Mouse (Mus musculus) kidney, adult 2 months (tissue): Measurements from ENCODE around the gene Kcnj6. TPM values are rescaled to one million over a fixed set of nuclear protein-coding genes. Genes with fewer than 3 reads are reported as not detected.

Source experiments
- DNase-seq: peaks from one replicate; pipeline ENCODE4 v3.0.0; 2021
- H3K27ac ChIP-seq: fragments of 200-500 bp; 2 replicates; pipeline ENCODE4 v1.5.1; 2012; ENCODE audit warnings: low read depth, low read length, control low read depth, inconsistent platforms; ENCODE audit not compliant: insufficient read depth
- H3K27me3 ChIP-seq: fragments of 200-500 bp; replicated peaks from 2 replicates; pipeline ENCODE4 v1.6.1; 2012; ENCODE audit warnings: mild to moderate bottlenecking, moderate library complexity, low read length, inconsistent platforms; ENCODE audit not compliant: control insufficient read depth, insufficient read depth
- H3K36me3 ChIP-seq: fragments of 200-500 bp; 2 replicates; pipeline ENCODE4 v1.6.1; 2012; ENCODE audit warnings: mild to moderate bottlenecking, moderate library complexity, low read length, inconsistent platforms; ENCODE audit not compliant: control insufficient read depth, insufficient read depth
- H3K4me1 ChIP-seq: fragments of 200-500 bp; 2 replicates; pipeline ENCODE4 v1.6.1; 2011; ENCODE audit warnings: low read length; ENCODE audit not compliant: control insufficient read depth, insufficient read depth
- H3K4me3 ChIP-seq: fragments of 200-500 bp; 2 replicates; pipeline ENCODE4 v1.5.1; 2011; ENCODE audit warnings: mild to moderate bottlenecking, low read depth, low read length, control low read depth; ENCODE audit not compliant: insufficient read depth
- CTCF ChIP-seq: fragments of 200-500 bp; conservative IDR thresholded peaks from 2 replicates; pipeline ENCODE4 v1.5.1; 2011; ENCODE audit warnings: low read depth, mild to moderate bottlenecking, control low read depth, low read length, moderate library complexity, mixed read lengths; ENCODE audit not compliant: insufficient read depth, insufficient read length
- POLR2A ChIP-seq: fragments of 200-500 bp; IDR thresholded peaks from one replicate; pipeline ENCODE4 v1.6.1; 2011; ENCODE audit warnings: low read depth, low read length, control low read depth
- WGBS: fragments of 180-500 bp; shearing (Covaris S2); methylation state at CpG from one replicate; pipeline ENCODE4 v1.1.7; 2018; 5-methylcytosine and 5-hydroxymethylcytosine counted together
- polyA plus RNA-seq: library from polyadenylated mRNA; depleted of rRNA; stranded (reverse); fragments of >200 nt; gene quantifications from 2 replicates; pipeline ENCODE4 v1.2.3, GENCODE M21; 2012

Gene Kcnj6
- polyA plus RNA-seq, 1 experiment = not detected

- 70% methylated on average over 5 of the region's 5 CpGs for WGBS
- no peak for TF ChIP-seq CTCF
- no peak for TF ChIP-seq POLR2A
- DNase-seq = no peak
Observed at GRCm38 (mm10) chr16:94946848-94947247, 50.7 kb downstream of the Kcnj6 start.

GRCm38 (mm10) chr16:94932702-94933101 is 64.8 kb downstream of the Kcnj6 start:
- no peak overlapping the region for H3K4me3 ChIP-seq
- H3K27ac ChIP-seq = no peak overlapping the region
- DNase-seq = no peak
- WGBS = 67% methylated on average over 8 of the region's 8 CpGs
- no peaks in the 10 kb centered on the region for H3K36me3 ChIP-seq
- no peak for TF ChIP-seq POLR2A
- no peak for TF ChIP-seq CTCF
- no peaks in the 10 kb centered on the region for H3K27me3 ChIP-seq
- no peaks in the 10 kb centered on the region for H3K4me1 ChIP-seq

More at GRCm38 (mm10) chr16:94946848-94947247, 50.7 kb downstream of the Kcnj6 start:
- Histone ChIP-seq H3K4me1 (no peaks in the 10 kb centered on the region), H3K36me3 (no peaks in the 10 kb centered on the region), H3K27me3 (no peaks in the 10 kb centered on the region), H3K27ac (no peak overlapping the region), H3K4me3 (no peak overlapping the region)

- Histone ChIP-seq H3K27ac (no peak overlapping the region), H3K4me3 (no peak overlapping the region)
Observed at GRCm38 (mm10) chr16:94931343-94932301, 65.9 kb downstream of the Kcnj6 start.

GRCm38 (mm10) chr16:94925364-94925763 is 72.1 kb downstream of the Kcnj6 start:
- H3K4me1 ChIP-seq = no peaks in the 10 kb centered on the region
- no peaks in the 10 kb centered on the region for H3K27me3 ChIP-seq
- H3K4me3 ChIP-seq = no peak overlapping the region
- H3K27ac ChIP-seq = no peak overlapping the region
- DNase-seq = no peak
- TF ChIP-seq POLR2A (no peak), CTCF (no peak)
- no peaks in the 10 kb centered on the region for H3K36me3 ChIP-seq
- 16% methylated on average over 6 of the region's 6 CpGs for WGBS

More at GRCm38 (mm10) chr16:94931343-94932301, 65.9 kb downstream of the Kcnj6 start:
- TF ChIP-seq POLR2A (no peak), CTCF (no peak)
- DNase-seq = no peak
- no peaks in the 10 kb centered on the region for H3K4me1 ChIP-seq
- no peaks in the 10 kb centered on the region for H3K27me3 ChIP-seq
- WGBS = 7% methylated on average over 21 of the region's 21 CpGs
- H3K36me3 ChIP-seq = no peaks in the 10 kb centered on the region

- 72% methylated on average over 5 of the region's 5 CpGs for WGBS
Observed at GRCm38 (mm10) chr16:94919177-94919576, 78.3 kb downstream of the Kcnj6 start.

GRCm38 (mm10) chr16:94906026-94906425 is 91.5 kb downstream of the Kcnj6 start:
- no peak overlapping the region for H3K27ac ChIP-seq
- no peak overlapping the region for H3K4me3 ChIP-seq
- H3K27me3 ChIP-seq = no peaks in the 10 kb centered on the region
- WGBS = 93% methylated on average over 4 of the region's 4 CpGs
- TF ChIP-seq POLR2A (no peak), CTCF (no peak)
- H3K4me1 ChIP-seq = no peaks in the 10 kb centered on the region
- no peaks in the 10 kb centered on the region for H3K36me3 ChIP-seq
- no peak for DNase-seq

More at GRCm38 (mm10) chr16:94919177-94919576, 78.3 kb downstream of the Kcnj6 start:
- Histone ChIP-seq H3K4me3 (no peak overlapping the region), H3K4me1 (no peaks in the 10 kb centered on the region), H3K36me3 (no peaks in the 10 kb centered on the region), H3K27ac (no peak overlapping the region), H3K27me3 (no peaks in the 10 kb centered on the region)
- TF ChIP-seq CTCF (no peak), POLR2A (no peak)
- no peak for DNase-seq

GRCm38 (mm10) chr16:94898832-94899231 is 98.7 kb downstream of the Kcnj6 start:
- Histone ChIP-seq H3K36me3 (no peaks in the 10 kb centered on the region), H3K4me1 (no peaks in the 10 kb centered on the region), H3K4me3 (no peak overlapping the region), H3K27me3 (no peaks in the 10 kb centered on the region), H3K27ac (no peak overlapping the region)
- TF ChIP-seq POLR2A (no peak), CTCF (no peak)
- 69% methylated on average over 6 of the region's 6 CpGs for WGBS
- DNase-seq = no peak
